Mouse (Mus musculus): ENCODE data around the gene Dbt.

GRCm38 (mm10) chr3:116542070-116542469 lies 29.2 kb downstream of the Dbt start:
- no peak for TF ChIP-seq GATA1 (IDR thresholded peaks at IDR 0.05; ENCODE audit: borderline replicate concordance, low read length)
- TF ChIP-seq FLI1 (IDR thresholded peaks at IDR 0.05; ENCODE audit: low read length): no peak

Data from megakaryocyte, embryonic 14.5 days (primary cell).